8 mouse cellular contexts compared by ENCODE assay signal in the genomic region with DNA sequence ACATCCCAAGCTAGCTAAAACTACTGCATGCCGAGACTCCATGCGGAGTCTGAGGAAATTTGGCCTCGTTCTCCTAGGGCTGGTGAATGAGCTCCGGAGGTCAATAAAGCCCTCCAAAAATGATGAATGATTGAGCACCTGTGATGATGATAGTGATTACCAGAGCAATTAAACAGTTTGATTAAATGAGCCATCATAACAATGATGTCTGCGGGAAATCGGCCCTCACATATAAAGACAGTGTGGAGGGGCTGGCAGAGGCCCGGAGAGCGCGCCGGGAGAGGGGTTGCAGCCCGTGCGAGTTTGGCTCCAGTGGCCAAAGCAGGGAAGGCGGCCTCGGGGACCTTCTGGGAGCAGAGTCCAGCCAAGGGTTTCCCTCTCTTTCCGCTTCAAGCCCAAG. TPM values are rescaled to one million over a fixed set of nuclear protein-coding genes. Genes with fewer than 3 reads are reported as not detected.
DNase-seq lines count a peak whose midpoint lies in the region; ATAC-seq and TF ChIP-seq lines count a peak whose summit lies in the region.

No protein-coding gene starts in this region.

- H3K4me1 ChIP-seq in heart, embryonic 15.5 days (replicated peaks): peaks cover 23% of the 10 kb centered on the region
- H3K4me1 ChIP-seq in liver, adult 2 months (ENCODE audit: control insufficient read depth, insufficient read depth, low read length): 0 out of 2 replicates have a peak, but pooled peaks cover 3% of the 10 kb centered on the region

- peak overlapping the region; percentile 89 for H3K4me3 ChIP-seq in heart, embryonic 15.5 days
- peak overlapping the region; percentile 47 for H3K4me3 ChIP-seq in liver, adult 2 months (ENCODE audit: insufficient read depth, low read depth, low read length)

- WGBS in heart, embryonic 15.5 days: 2% methylated on average over 15 of the region's 15 CpGs
- WGBS in liver, adult 2 months: 27% methylated on average over 15 of the region's 15 CpGs

- peaks cover under 1% of the 10 kb centered on the region; the same call in 1 of the 2 replicates for H3K27me3 ChIP-seq in heart, embryonic 15.5 days
- no peaks in the 10 kb centered on the region; the same call in 1 of the 2 replicates for H3K27me3 ChIP-seq in liver, adult 2 months (ENCODE audit: control insufficient read depth, insufficient read depth, low read length)

- H3K79me2 ChIP-seq in liver, adult 2 months (ENCODE audit: control insufficient read depth, insufficient read depth, low read length): peaks cover 4% of the 10 kb centered on the region; the same call in 1 of the 2 replicates

- no peak for ATAC-seq in heart, embryonic 15.5 days (replicated peaks; ENCODE audit: insufficient number of reproducible peaks, insufficient read depth, low FRiP score, low read depth)

- no peaks in the 10 kb centered on the region for H3K36me3 ChIP-seq in heart, embryonic 15.5 days
- no peaks in the 10 kb centered on the region for H3K36me3 ChIP-seq in liver, adult 2 months (ENCODE audit: control insufficient read depth, insufficient read depth, low read length)

- peak; percentile 19 for DNase-seq in urinary bladder, postnatal 14 days (ENCODE audit: low spot score)
- no peak for DNase-seq in urinary bladder, postnatal 4 days (ENCODE audit: low spot score in 2 of 2)
- no peak for DNase-seq in liver, adult 2 months (ENCODE audit: extremely low read depth, low read depth, low spot score)
- DNase-seq in retina, postnatal 1 day: peak; percentile 55
- DNase-seq in cerebellum, postnatal 4 days (ENCODE audit: low spot score in 2 of 2): no peak
- DNase-seq in ovary, postnatal 14 days (ENCODE audit: low spot score): no peak
- DNase-seq in layer of hippocampus, adult 11-12 months (ENCODE audit: low spot score): no peak

- peak overlapping the region; percentile 99 for H3K27ac ChIP-seq in heart, embryonic 15.5 days
- peak overlapping the region; percentile 41 for H3K27ac ChIP-seq in liver, adult 2 months (replicated peaks; ENCODE audit: insufficient read depth, low read depth, low read length)

- H3K4me2 ChIP-seq in heart, embryonic 15.5 days: peak overlapping the region; percentile 81

- no peak for TF ChIP-seq CTCF in liver, adult 2 months (IDR thresholded peaks at IDR 0.05; ENCODE audit: low read depth, low read length)

- H3K9ac ChIP-seq in heart, embryonic 15.5 days: peak overlapping the region; percentile 57
- H3K9ac ChIP-seq in liver, adult 2 months (ENCODE audit: low read depth, low read length): peak overlapping the region; percentile 50; the same call in 1 of the 2 replicates

- H3K9me3 ChIP-seq in heart, embryonic 15.5 days (replicated peaks): no peaks in the 10 kb centered on the region

- no peak for TF ChIP-seq POLR2A in liver, adult 2 months (IDR thresholded peaks at IDR 0.05; ENCODE audit: extremely low read depth, insufficient read depth, low read length)

RNA-seq across cellular contexts. Expression of gene Meis2, which starts 2.1 kb away (rescaled TPM):
- 24.0 and 25.7 TPM in 2 replicates for polyA plus RNA-seq in heart, embryonic 15.5 days (2015; fragmentation: Nextera tagmentation; extraction: Ambion mirVana)
- total RNA-seq in liver, adult 2 months (2014; rRNA removed): 4.4 and 4.5 TPM in 2 replicates
- 2.2 and 2.4 TPM in 2 replicates for polyA plus RNA-seq in liver, adult 2 months (2012; rRNA removed)

Comparison
In these comparisons a context has a peak if more than half of its experiments do, and no peak if none do; other contexts are left out.
1. DNase-seq: peak in urinary bladder, postnatal 14 days (single experiment) and retina, postnatal 1 day (single experiment); none in urinary bladder, postnatal 4 days (0 of 2), liver, adult 2 months (single experiment), cerebellum, postnatal 4 days (0 of 2), ovary, postnatal 14 days (single experiment) and layer of hippocampus, adult 11-12 months (single experiment).